Mouse (Mus musculus) neural tube, embryonic 11.5 days (tissue): ENCODE measurements around the gene Gda. TPM values are rescaled to one million over a fixed set of nuclear protein-coding genes. Genes with fewer than 3 reads are reported as not detected.

Source experiments
- ATAC-seq: fragments of 200-750 bp; cut with Nextera tagmentation; 2 replicates; pipeline ENCODE4 v1.8.0; 2017; ENCODE audit warnings: moderate number of reproducible peaks, mild to moderate bottlenecking, moderate TSS enrichment, moderate library complexity; ENCODE audit not compliant: insufficient read depth, low FRiP score, low TSS enrichment
- DNase-seq: peaks from one replicate; pipeline ENCODE4 v3.0.0-alpha.2; 2015; ENCODE audit warnings: low spot score
- H3K27ac ChIP-seq: fragments of 300-500 bp; sonication (generic); 2 replicates; pipeline ENCODE4 v1.5.1; 2014; ENCODE audit warnings: low read depth, mild to moderate bottlenecking, low read length
- H3K27me3 ChIP-seq: fragments of 300-500 bp; sonication (generic); 2 replicates; pipeline ENCODE4 v1.6.1; 2014; ENCODE audit warnings: mild to moderate bottlenecking, low read length, mixed read lengths; ENCODE audit not compliant: control insufficient read depth, insufficient read depth
- H3K36me3 ChIP-seq: fragments of 300-500 bp; sonication (generic); 2 replicates; pipeline ENCODE4 v1.6.1; 2014; ENCODE audit warnings: mild to moderate bottlenecking, low read length, moderate library complexity, mixed read lengths; ENCODE audit not compliant: control insufficient read depth, insufficient read depth
- H3K4me1 ChIP-seq: fragments of 300-500 bp; sonication (generic); 2 replicates; pipeline ENCODE4 v1.6.1; 2014; ENCODE audit warnings: low read length, mixed read lengths; ENCODE audit not compliant: control insufficient read depth, insufficient read depth
- H3K4me2 ChIP-seq: fragments of 300-500 bp; sonication (generic); 2 replicates; pipeline ENCODE4 v1.6.1; 2014; ENCODE audit warnings: low read depth, mild to moderate bottlenecking, moderate library complexity
- H3K4me3 ChIP-seq: fragments of 300-500 bp; sonication (generic); 2 replicates; pipeline ENCODE4 v1.5.1; 2014; ENCODE audit warnings: low read depth, low read length
- H3K9ac ChIP-seq: fragments of 300-500 bp; sonication (generic); 2 replicates; pipeline ENCODE4 v1.6.1; 2014; ENCODE audit warnings: mild to moderate bottlenecking, low read length
- H3K9me3 ChIP-seq: fragments of 300-500 bp; sonication (generic); 2 replicates; pipeline ENCODE4 v1.6.1; 2016; ENCODE audit warnings: low read length; ENCODE audit not compliant: control insufficient read depth
- WGBS: fragments of 180-500 bp; shearing (Covaris S2); extraction: QIAGEN DNeasy Blood & Tissue Kit; methylation state at CpG from one replicate; pipeline ENCODE4 v1.1.7; 2014; 5-methylcytosine and 5-hydroxymethylcytosine counted together
- polyA plus RNA-seq: library from polyadenylated mRNA; unstranded; fragments of >200 nt; fragmentation: Nextera tagmentation; extraction: Ambion mirVana; gene quantifications from 2 replicates; pipeline ENCODE4 v1.2.1, GENCODE M21; 2014

Gene Gda
- polyA plus RNA-seq, 1 experiment from 2014 or later = not detected

DNA sequence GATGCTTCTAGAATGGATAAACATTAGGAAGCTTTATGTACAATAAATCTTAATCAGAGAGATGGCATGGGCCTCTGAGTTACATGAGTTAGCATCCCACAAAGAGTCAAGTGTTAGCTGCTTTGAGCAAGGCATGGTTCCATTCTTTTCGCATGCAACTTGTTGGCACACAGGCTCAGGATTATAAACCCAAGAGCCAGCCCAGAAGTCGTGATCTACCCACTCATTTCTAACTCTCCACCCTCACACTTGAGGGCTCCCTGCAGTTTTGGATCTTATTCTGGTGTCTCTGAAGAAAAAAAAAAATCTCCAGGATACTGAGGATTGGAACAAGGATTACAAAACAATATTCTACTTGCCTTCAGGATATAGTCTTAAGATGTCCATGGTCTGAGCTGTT lies 4.5 kb upstream of the Gda start:
- H3K36me3 ChIP-seq = no peaks in the 10 kb centered on the region
- H3K9ac ChIP-seq = no peak overlapping the region
- H3K9me3 ChIP-seq = no peaks in the 10 kb centered on the region
- no peak for ATAC-seq
- no peak overlapping the region for H3K4me3 ChIP-seq
- 89% methylated on average over 2 of the region's 2 CpGs for WGBS
- H3K27me3 ChIP-seq = peaks cover 5% of the 10 kb centered on the region; the same call in 1 of the 2 replicates
- no peak for DNase-seq
- H3K4me1 ChIP-seq = no peaks in the 10 kb centered on the region
- no peak overlapping the region for H3K4me2 ChIP-seq
- no peak overlapping the region for H3K27ac ChIP-seq

DNA sequence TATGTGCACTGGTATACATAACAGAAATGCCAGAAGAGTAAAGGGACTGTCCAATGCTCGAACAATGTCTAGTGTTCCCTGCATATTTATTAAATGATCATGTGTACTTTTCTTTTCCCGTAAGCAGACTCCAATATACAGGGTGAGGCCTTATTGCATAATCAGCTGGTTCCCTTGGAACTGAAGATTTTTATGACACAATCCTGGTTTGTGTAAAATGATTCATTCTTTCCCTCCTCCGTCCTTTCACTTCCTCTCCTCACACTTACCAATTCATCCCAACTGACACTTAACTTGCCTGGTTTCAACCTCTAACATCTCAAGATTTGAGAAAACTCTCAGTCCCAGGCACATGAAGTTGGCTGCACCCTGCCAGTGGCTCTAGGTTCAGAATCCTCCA lies 3.5 kb upstream of the Gda start:
- H3K9me3 ChIP-seq = no peaks in the 10 kb centered on the region
- H3K4me3 ChIP-seq = no peak overlapping the region
- H3K4me1 ChIP-seq = no peaks in the 10 kb centered on the region
- peaks cover 15% of the 10 kb centered on the region for H3K27me3 ChIP-seq
- no peaks in the 10 kb centered on the region for H3K36me3 ChIP-seq
- H3K4me2 ChIP-seq = no peak overlapping the region
- H3K9ac ChIP-seq = no peak overlapping the region
- no peak overlapping the region for H3K27ac ChIP-seq
- ATAC-seq (no peak), DNase-seq (no peak)
- WGBS = 79% methylated on average over 3 of the region's 3 CpGs

DNA sequence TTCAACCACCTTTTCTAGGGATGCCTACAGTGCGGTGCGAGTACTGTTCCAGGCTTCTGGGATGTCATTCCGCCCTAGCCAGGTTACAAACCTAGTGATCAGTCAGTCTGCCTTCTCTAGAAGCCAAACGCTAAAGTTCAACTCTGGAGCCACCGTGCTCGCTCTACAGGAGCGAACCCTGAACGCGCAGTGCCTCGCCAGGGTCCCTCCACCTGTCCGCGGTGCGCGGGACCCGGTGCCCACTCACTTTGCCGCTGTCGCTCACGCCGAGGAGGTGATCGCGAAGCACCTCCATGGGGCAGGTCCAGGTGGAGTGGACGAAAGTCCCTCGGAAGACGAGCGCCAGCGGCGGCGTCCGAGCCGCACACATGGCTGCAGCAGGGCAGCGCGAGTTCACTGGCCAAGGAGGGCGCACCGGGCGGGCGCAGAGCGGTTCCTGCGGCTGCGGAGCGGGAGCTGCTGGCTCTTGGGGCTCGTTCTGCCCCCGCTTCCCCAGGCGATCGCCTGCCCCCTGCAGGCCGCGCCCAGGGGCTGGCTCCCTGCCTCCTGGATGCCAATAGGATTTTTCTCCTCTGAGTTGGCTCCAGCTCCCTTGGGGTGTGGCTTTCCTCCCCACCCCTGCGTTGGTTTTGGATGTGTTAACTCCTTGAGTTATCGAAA lies 994 bp downstream of the Gda start:
- peak; percentile 16; the same call in 1 of the 2 replicates for ATAC-seq
- H3K4me2 ChIP-seq = peak overlapping the region; percentile 73
- no peaks in the 10 kb centered on the region for H3K4me1 ChIP-seq
- peak overlapping the region; percentile 41 for H3K9ac ChIP-seq
- H3K4me3 ChIP-seq = peak overlapping the region; percentile 34
- no peak overlapping the region for H3K27ac ChIP-seq
- no peaks in the 10 kb centered on the region for H3K9me3 ChIP-seq
- peak; percentile 61 for DNase-seq
- H3K36me3 ChIP-seq = no peaks in the 10 kb centered on the region
- whole genome bisulfite sequencing = 3% methylated on average over 38 of the region's 48 CpGs
- H3K27me3 ChIP-seq = peaks cover 16% of the 10 kb centered on the region

- Histone ChIP-seq H3K36me3 (no peaks in the 10 kb centered on the region), H3K27me3 (no peaks in the 10 kb centered on the region), H3K4me1 (no peaks in the 10 kb centered on the region), H3K4me3 (no peak overlapping the region), H3K9me3 (no peaks in the 10 kb centered on the region), H3K27ac (no peak overlapping the region), H3K4me2 (no peak overlapping the region), H3K9ac (no peak overlapping the region)
- WGBS = 89% methylated on average over 5 of the region's 5 CpGs
- no peak for ATAC-seq
- no peak for DNase-seq
Measured at GRCm38 (mm10) chr19:21461221-21461960, 11.9 kb downstream of the Gda start.

GRCm38 (mm10) chr19:21457461-21457860 lies 15.8 kb downstream of the Gda start:
- no peak for DNase-seq
- WGBS = 87% methylated on average over 4 of the region's 4 CpGs
- H3K9ac ChIP-seq = no peak overlapping the region
- no peaks in the 10 kb centered on the region for H3K9me3 ChIP-seq
- ATAC-seq = no peak
- H3K4me1 ChIP-seq = no peaks in the 10 kb centered on the region
- H3K27ac ChIP-seq = no peak overlapping the region
- no peaks in the 10 kb centered on the region for H3K36me3 ChIP-seq
- H3K4me3 ChIP-seq = no peak overlapping the region
- no peak overlapping the region for H3K4me2 ChIP-seq
- no peaks in the 10 kb centered on the region for H3K27me3 ChIP-seq

DNA sequence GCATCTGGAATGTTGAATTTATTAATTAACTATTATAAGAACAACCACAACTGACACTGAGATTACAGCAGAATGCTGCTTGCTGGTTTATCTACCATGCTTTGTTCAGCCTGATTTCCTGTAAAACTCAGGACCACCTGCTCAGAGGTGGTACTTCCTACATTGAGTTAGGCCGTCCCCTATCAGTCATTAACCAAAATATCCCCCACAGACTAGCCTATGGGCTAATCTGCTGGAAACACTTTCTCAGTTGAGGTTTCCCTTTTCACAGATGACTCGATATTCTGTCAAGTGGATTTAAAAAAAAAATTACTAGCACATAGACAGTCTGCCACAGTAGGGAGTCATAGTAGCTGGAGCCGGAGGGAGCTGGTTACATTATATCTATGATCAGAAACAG lies 31.5 kb downstream of the Gda start:
- 90% methylated on average over 3 of the region's 3 CpGs for WGBS
- Histone ChIP-seq H3K9ac (no peak overlapping the region), H3K4me3 (no peak overlapping the region), H3K36me3 (no peaks in the 10 kb centered on the region), H3K4me1 (no peaks in the 10 kb centered on the region), H3K9me3 (no peaks in the 10 kb centered on the region), H3K27me3 (no peaks in the 10 kb centered on the region), H3K4me2 (no peak overlapping the region), H3K27ac (no peak overlapping the region)
- DNase-seq (no peak), ATAC-seq (no peak)

DNA sequence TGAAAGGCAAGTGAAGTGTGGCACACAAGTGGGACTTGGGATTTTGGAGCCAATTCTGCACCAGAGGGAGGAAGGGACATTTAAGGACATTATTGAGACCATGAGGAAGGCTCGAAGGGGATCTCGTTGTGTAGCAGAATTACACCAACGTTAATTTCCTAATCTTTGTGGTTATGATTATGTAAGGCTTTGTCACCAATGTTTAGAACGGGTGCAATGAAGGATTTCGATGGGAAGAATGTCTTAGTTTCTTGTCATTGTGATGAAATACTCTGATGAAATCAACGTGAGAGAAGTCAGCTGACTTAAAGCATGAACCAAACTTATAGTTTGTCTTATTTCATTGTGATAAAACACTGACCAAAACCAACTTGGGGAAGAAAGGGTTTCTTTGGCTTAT lies 32.4 kb downstream of the Gda start:
- ATAC-seq (no peak), DNase-seq (no peak)
- WGBS = 87% methylated on average over 6 of the region's 6 CpGs
- Histone ChIP-seq H3K27ac (no peak overlapping the region), H3K4me3 (no peak overlapping the region), H3K4me2 (no peak overlapping the region), H3K9me3 (no peaks in the 10 kb centered on the region), H3K9ac (no peak overlapping the region), H3K27me3 (no peaks in the 10 kb centered on the region), H3K36me3 (no peaks in the 10 kb centered on the region), H3K4me1 (no peaks in the 10 kb centered on the region)

DNA sequence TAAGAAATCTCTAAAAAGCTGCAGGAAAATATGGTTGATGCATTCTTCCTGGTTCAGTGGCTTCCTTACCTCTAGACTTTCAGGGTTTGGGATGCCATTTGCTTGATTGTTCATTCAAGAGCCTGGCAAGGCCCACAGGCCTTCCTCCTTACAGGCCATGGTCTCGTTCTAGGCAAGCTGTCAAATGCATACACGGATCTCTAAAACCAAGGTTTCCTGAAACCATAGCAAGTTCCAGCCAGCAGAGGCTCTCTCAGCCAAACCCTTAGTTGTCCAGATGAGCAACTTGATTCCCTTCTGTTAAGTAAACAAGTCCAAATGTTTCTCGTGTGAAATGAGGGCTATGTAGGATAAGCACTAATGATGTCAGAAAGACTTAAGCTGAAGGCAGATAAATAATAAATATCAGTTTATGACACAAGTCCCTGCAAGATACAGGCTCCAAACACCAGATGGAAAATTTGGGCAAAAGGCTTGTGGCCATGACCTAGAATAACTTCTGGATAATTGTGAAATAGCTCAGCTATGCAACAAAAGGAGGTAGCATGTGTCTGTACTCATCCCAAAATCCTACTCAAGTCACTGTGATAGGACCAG lies 34.0 kb downstream of the Gda start:
- Histone ChIP-seq H3K9me3 (no peaks in the 10 kb centered on the region), H3K27ac (no peak overlapping the region), H3K9ac (no peak overlapping the region), H3K4me2 (no peak overlapping the region), H3K27me3 (no peaks in the 10 kb centered on the region), H3K36me3 (no peaks in the 10 kb centered on the region), H3K4me1 (no peaks in the 10 kb centered on the region), H3K4me3 (no peak overlapping the region)
- DNase-seq = no peak
- no peak for ATAC-seq
- WGBS = 64% methylated on average over 3 of the region's 3 CpGs

- ATAC-seq = no peak
- WGBS = 84% methylated on average over 3 of the region's 3 CpGs
- no peak for DNase-seq
Measured at GRCm38 (mm10) chr19:21436566-21436965, 36.7 kb downstream of the Gda start.

More at GRCm38 (mm10) chr19:21436566-21436965, 36.7 kb downstream of the Gda start:
- Histone ChIP-seq H3K4me2 (no peak overlapping the region), H3K27ac (no peak overlapping the region), H3K4me3 (no peak overlapping the region), H3K36me3 (no peaks in the 10 kb centered on the region), H3K9ac (no peak overlapping the region), H3K4me1 (no peaks in the 10 kb centered on the region), H3K27me3 (no peaks in the 10 kb centered on the region), H3K9me3 (no peaks in the 10 kb centered on the region)
